Comparison of ENCODE assay signal across 16 mouse cellular contexts in genomic region chr5:47431599-47432328, GRCm38 (mm10).
A peak's percentile ranks its signal among the peaks of the same experiment; 100 is the strongest.
DNase-seq lines count a peak whose midpoint lies in the region; ATAC-seq and TF ChIP-seq lines count a peak whose summit lies in the region.
"Had no signal": no experiment of that assay in that cellular context is flagged by ENCODE, and none has a peak within 500 bp of the region (broad histone marks: within the 10 kb centered on the region; RNA-seq: fewer than 3 reads in every experiment).

No protein-coding gene starts in this region.

- no peak overlapping the region for H3K9ac ChIP-seq in forebrain, embryonic 14.5 days (ENCODE audit: low read length)
- H3K9ac ChIP-seq in forebrain, postnatal 0 days: no peak overlapping the region
- H3K9ac ChIP-seq in liver, embryonic 11.5 days (ENCODE audit: low read depth, low read length): no peak overlapping the region
- no peak overlapping the region for H3K9ac ChIP-seq in liver, embryonic 14.5 days (replicated peaks)
- H3K9ac ChIP-seq: forebrain, embryonic 15.5 days; limb, embryonic 12.5 days had no signal

- H3K27ac ChIP-seq in forebrain, embryonic 14.5 days (ENCODE audit: low read depth, low read length): no peak overlapping the region
- H3K27ac ChIP-seq in forebrain, postnatal 0 days (ENCODE audit: low read depth, low read length): no peak overlapping the region
- no peak overlapping the region for H3K27ac ChIP-seq in liver, embryonic 11.5 days (ENCODE audit: low read depth, low read length)
- H3K27ac ChIP-seq in liver, embryonic 14.5 days: no peak overlapping the region
- H3K27ac ChIP-seq: forebrain, embryonic 15.5 days; gastrocnemius, adult 2 months; heart, adult 2 months; limb, embryonic 12.5 days had no signal

- WGBS in forebrain, embryonic 14.5 days: 44% methylated on average over 5 of the region's 5 CpGs
- 42% methylated on average over 5 of the region's 5 CpGs for whole genome bisulfite sequencing in forebrain, postnatal 0 days
- WGBS in liver, embryonic 11.5 days: 48% methylated on average over 5 of the region's 5 CpGs
- WGBS in liver, embryonic 14.5 days (ENCODE audit: insufficient replicate concordance): 57% methylated on average over 5 of the region's 5 CpGs

- H3K27me3 ChIP-seq in forebrain, embryonic 14.5 days (replicated peaks; ENCODE audit: control insufficient read depth, insufficient read depth, low read length): no peaks in the 10 kb centered on the region
- no peaks in the 10 kb centered on the region for H3K27me3 ChIP-seq in forebrain, postnatal 0 days (ENCODE audit: insufficient read depth, low read length)
- no peaks in the 10 kb centered on the region for H3K27me3 ChIP-seq in liver, embryonic 11.5 days (replicated peaks; ENCODE audit: control insufficient read depth, insufficient read depth, low read length)
- H3K27me3 ChIP-seq in liver, embryonic 14.5 days (ENCODE audit: control insufficient read depth, insufficient read depth, low read length): no peaks in the 10 kb centered on the region
- H3K27me3 ChIP-seq: forebrain, embryonic 15.5 days; limb, embryonic 12.5 days; megakaryocyte, embryonic 14.5 days had no signal

- no peak for ATAC-seq in forebrain, embryonic 14.5 days
- ATAC-seq in forebrain, postnatal 0 days: no peak
- no peak for ATAC-seq in liver, embryonic 11.5 days (replicated peaks; ENCODE audit: low FRiP score)
- no peak for ATAC-seq in liver, embryonic 14.5 days (ENCODE audit: insufficient read depth)
- ATAC-seq: forebrain, embryonic 15.5 days; lung, postnatal 0 days had no signal

- H3K4me1 ChIP-seq in forebrain, embryonic 14.5 days (ENCODE audit: control insufficient read depth, insufficient read depth, low read length): no peaks in the 10 kb centered on the region
- no peaks in the 10 kb centered on the region for H3K4me1 ChIP-seq in forebrain, postnatal 0 days (ENCODE audit: insufficient read depth)
- no peaks in the 10 kb centered on the region for H3K4me1 ChIP-seq in liver, embryonic 11.5 days (replicated peaks; ENCODE audit: control insufficient read depth, insufficient read depth, low read length)
- H3K4me1 ChIP-seq in liver, embryonic 14.5 days (replicated peaks; ENCODE audit: control insufficient read depth in 2 of 2, insufficient read depth in 2 of 2, low read length in 1 of 2): 0 out of 4 replicates have a peak, but pooled peaks cover 0 to 2% of the 10 kb centered on the region in 2 experiments
- H3K4me1 ChIP-seq: forebrain, embryonic 15.5 days; megakaryocyte, embryonic 14.5 days had no signal

- DNase-seq in forebrain, embryonic 14.5 days (ENCODE audit: low spot score): peak; percentile 7
- no peak for DNase-seq in forebrain, postnatal 0 days
- DNase-seq in liver: peak; percentile 4
- DNase-seq in liver, embryonic 11.5 days (ENCODE audit: low spot score): no peak
- DNase-seq in embryo, embryonic 10.5 days (ENCODE audit: low spot score): peak; percentile 61
- DNase-seq in liver, embryonic 14.5 days (ENCODE audit: low read depth in 3 of 3, low spot score in 3 of 3): peak in 2 of 3 experiments; percentile 0 to 1
- no peak for DNase-seq in layer of hippocampus, adult 8-10 months (ENCODE audit: low spot score in 2 of 2)
- no peak for DNase-seq in urinary bladder, postnatal 25 days (ENCODE audit: low spot score)
- DNase-seq: cerebellum, postnatal 25 days; gastrocnemius, adult 2 months; heart, adult 2 months; heart, postnatal 14 days had no signal

- no peak for TF ChIP-seq EP300 in liver, embryonic 14.5 days (IDR thresholded peaks at IDR 0.05; ENCODE audit: low read depth)

- TF ChIP-seq CTCF in forebrain, postnatal 0 days (IDR thresholded peaks at IDR 0.05; ENCODE audit: low read depth): no peak
- TF ChIP-seq CTCF in liver, embryonic 14.5 days (IDR thresholded peaks at IDR 0.05; ENCODE audit: low read depth): no peak

- no peaks in the 10 kb centered on the region for H3K36me3 ChIP-seq in forebrain, embryonic 14.5 days (ENCODE audit: control insufficient read depth, insufficient read depth, low read length)
- H3K36me3 ChIP-seq in forebrain, postnatal 0 days (ENCODE audit: insufficient read depth): no peaks in the 10 kb centered on the region
- H3K36me3 ChIP-seq in liver, embryonic 11.5 days (ENCODE audit: control insufficient read depth, insufficient read depth, low read length): no peaks in the 10 kb centered on the region
- H3K36me3 ChIP-seq in liver, embryonic 14.5 days (replicated peaks; ENCODE audit: control insufficient read depth, insufficient read depth, low read depth): no peaks in the 10 kb centered on the region
- H3K36me3 ChIP-seq: forebrain, embryonic 15.5 days; limb, embryonic 12.5 days had no signal

- no peaks in the 10 kb centered on the region for H3K9me3 ChIP-seq in forebrain, embryonic 14.5 days (replicated peaks; ENCODE audit: control insufficient read depth, low read length)
- H3K9me3 ChIP-seq in forebrain, postnatal 0 days (ENCODE audit: low read length): no peaks in the 10 kb centered on the region
- H3K9me3 ChIP-seq in liver, embryonic 11.5 days (ENCODE audit: control insufficient read depth, low read length): no peaks in the 10 kb centered on the region
- no peaks in the 10 kb centered on the region for H3K9me3 ChIP-seq in liver, embryonic 14.5 days (ENCODE audit: control insufficient read depth, low read length)
- H3K9me3 ChIP-seq: forebrain, embryonic 15.5 days; limb, embryonic 12.5 days; megakaryocyte, embryonic 14.5 days had no signal

- H3K4me3 ChIP-seq in forebrain, embryonic 14.5 days (ENCODE audit: low read depth, low read length): no peak overlapping the region
- no peak overlapping the region for H3K4me3 ChIP-seq in forebrain, postnatal 0 days (ENCODE audit: low read depth, low read length)
- no peak overlapping the region for H3K4me3 ChIP-seq in liver, embryonic 11.5 days (ENCODE audit: low read depth, low read length)
- no peak overlapping the region for H3K4me3 ChIP-seq in liver, embryonic 14.5 days (ENCODE audit: insufficient read depth in 1 of 2, low read depth in 2 of 2, low read length in 2 of 2)
- H3K4me3 ChIP-seq: forebrain, embryonic 15.5 days; gastrocnemius, adult 2 months; heart, adult 2 months; limb, embryonic 12.5 days; megakaryocyte, embryonic 14.5 days had no signal

- H3K4me2 ChIP-seq in forebrain, embryonic 14.5 days (ENCODE audit: low read length): no peak overlapping the region
- no peak overlapping the region for H3K4me2 ChIP-seq in forebrain, postnatal 0 days (ENCODE audit: low read depth)
- H3K4me2 ChIP-seq in liver, embryonic 11.5 days: no peak overlapping the region
- H3K4me2 ChIP-seq in liver, embryonic 14.5 days (ENCODE audit: low read depth): no peak overlapping the region
- H3K4me2 ChIP-seq: forebrain, embryonic 15.5 days; limb, embryonic 12.5 days had no signal

Comparison
In these comparisons a context has a peak if more than half of its experiments do, and no peak if none do; other contexts are left out.
1. DNase-seq: peak in forebrain, embryonic 14.5 days (single experiment), liver (single experiment), embryo, embryonic 10.5 days (single experiment) and liver, embryonic 14.5 days (2 of 3); none in forebrain, postnatal 0 days (single experiment), liver, embryonic 11.5 days (single experiment), layer of hippocampus, adult 8-10 months (0 of 2) and urinary bladder, postnatal 25 days (single experiment).